Mouse (Mus musculus) central nervous system, embryonic 14 days (tissue): ENCODE data around the gene Slc37a2. TPM values are rescaled to one million over a fixed set of nuclear protein-coding genes. Genes with fewer than 3 reads are reported as not detected.

Experiments
- polyA plus RNA-seq: library from polyadenylated mRNA; depleted of rRNA; stranded (reverse); fragments of >200 nt; gene quantifications from 2 replicates; pipeline ENCODE4 v1.2.3, GENCODE M21; 2012; rRNA removed

Gene Slc37a2
- polyA plus RNA-seq: 1.8 and 1.9 TPM in 2 replicates

DNA sequence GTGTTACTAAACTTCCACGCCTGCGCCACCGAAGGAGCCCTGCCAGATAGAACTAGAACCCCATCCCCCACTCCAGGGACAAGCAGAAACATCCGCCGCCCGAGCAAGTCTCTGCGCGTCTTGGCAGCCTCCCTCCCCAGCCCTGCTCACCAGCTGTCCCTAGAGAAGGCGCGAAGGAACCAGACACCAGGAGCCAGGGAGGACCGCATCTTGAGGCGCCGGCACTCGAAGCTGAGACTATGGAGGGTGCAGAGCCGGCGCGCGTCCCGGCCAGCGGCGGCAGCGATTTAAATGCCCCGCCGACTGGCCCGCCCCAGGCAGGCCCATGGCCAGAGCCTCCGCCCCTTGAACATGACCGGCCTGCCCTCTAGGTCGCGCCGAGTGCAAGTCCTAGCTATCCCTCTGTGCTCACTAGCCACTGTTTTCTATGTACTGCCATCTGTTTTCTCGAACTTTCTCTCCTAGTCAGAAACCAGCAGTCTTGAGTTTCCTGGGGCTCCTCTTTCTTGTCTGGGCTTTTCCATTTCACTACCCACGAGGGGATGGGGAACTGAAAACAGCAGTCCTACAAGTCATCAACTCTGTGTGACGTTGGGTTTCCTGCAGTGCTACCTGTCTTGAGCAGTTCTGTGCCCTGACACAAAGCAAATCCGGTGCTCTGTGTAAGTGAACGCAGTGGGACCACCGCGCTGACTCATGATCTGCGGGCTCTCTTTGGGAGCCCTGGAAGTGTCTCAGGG lies at the start of gene Slc37a2:
TSS of gene Slc37a2 (minus strand) at position 590 of the 740 bp plus-strand sequence.

DNA sequence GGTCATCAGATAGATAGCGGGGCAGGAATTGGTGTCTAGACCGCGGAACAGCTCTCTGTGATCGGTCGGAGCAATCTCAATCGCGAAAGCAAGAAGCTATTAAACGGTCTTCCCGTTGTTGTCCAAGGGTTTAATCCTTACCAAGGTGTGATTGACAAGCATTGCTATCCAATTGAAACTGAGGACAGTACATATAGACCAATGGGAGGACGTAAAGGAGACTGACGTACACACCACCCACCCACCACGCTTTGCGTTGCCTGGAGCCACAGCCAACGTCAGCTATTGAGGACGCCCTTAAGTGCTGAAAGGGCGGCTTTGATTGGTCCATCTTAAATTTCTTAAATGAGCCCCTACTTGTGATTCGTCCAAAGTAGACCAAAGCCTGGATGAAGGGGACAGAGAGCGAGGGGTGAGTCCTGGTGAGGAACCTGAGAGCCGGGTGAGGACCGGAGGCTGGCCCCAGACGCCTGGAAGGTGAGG lies 47.6 kb downstream of the Slc37a2 start, which contains the start of gene Tmem218:
TSS of gene Tmem218 (plus strand) at position 295 of the 483 bp plus-strand sequence.

Other genes with a start within 250 kb of the Slc37a2 start
- gene Pknox2, start 108.3 kb downstream of the Slc37a2 start, polyA plus RNA-seq: 33.9 TPM in 2 replicates
- 5.1 and 5.2 TPM in 2 replicates for gene Tmem218, start 47.5 kb downstream of the Slc37a2 start, polyA plus RNA-seq
- 3.1 and 3.3 TPM in 2 replicates for gene Ccdc15, start 92.7 kb upstream of the Slc37a2 start, polyA plus RNA-seq
- gene Hepacam, start 111.6 kb upstream of the Slc37a2 start, polyA plus RNA-seq: 4.7 and 5.5 TPM in 2 replicates
- 5.0 and 6.8 TPM in 2 replicates for gene Robo4, start 146.2 kb upstream of the Slc37a2 start, polyA plus RNA-seq
- 38.5 and 47.8 TPM in 2 replicates for gene Robo3, start 177.5 kb upstream of the Slc37a2 start, polyA plus RNA-seq
- 81.7 and 82.7 TPM in 2 replicates for gene Msantd2, start 233.6 kb upstream of the Slc37a2 start, polyA plus RNA-seq